21 mouse cellular contexts compared by ENCODE assay signal in genomic region chr8:44692036-44692688, GRCm38 (mm10).
DNase-seq lines count a peak whose midpoint lies in the region; ATAC-seq and TF ChIP-seq lines count a peak whose summit lies in the region.
"Had no signal": no experiment of that assay in that cellular context is flagged by ENCODE, and none has a peak within 500 bp of the region (broad histone marks: within the 10 kb centered on the region; RNA-seq: fewer than 3 reads in every experiment).

No protein-coding gene starts in this region.

- DNase-seq in cerebellum, adult 18-20 months = peak; percentile 46
- peak; percentile 44 for DNase-seq in cerebellum, adult 8-10 months
- peak; percentile 28 to 46 for DNase-seq in cerebellum, postnatal 36 days
- DNase-seq in gastrocnemius, postnatal 25 days = no peak
- DNase-seq in adrenal gland, postnatal 36 days = no peak
- DNase-seq: adrenal gland, adult 2 months; kidney, adult 2 months; kidney, postnatal 36 days; lung, postnatal 4 days; thymus, adult 2 months; thymus, postnatal 4 days had no signal

- H3K36me3 ChIP-seq in intestine, embryonic 16.5 days (ENCODE audit: control insufficient read depth, insufficient read depth, low read length) = no peaks in the 10 kb centered on the region
- no peaks in the 10 kb centered on the region for H3K36me3 ChIP-seq in intestine, postnatal 0 days (ENCODE audit: control insufficient read depth, insufficient read depth)
- H3K36me3 ChIP-seq: embryonic facial prominence, embryonic 13.5 days; hindbrain, embryonic 13.5 days; limb, embryonic 13.5 days; liver, embryonic 15.5 days; midbrain, embryonic 15.5 days; neural tube, embryonic 13.5 days had no signal

- 0 out of 2 replicates have a peak, but pooled peaks have one; percentile 29 for ATAC-seq in intestine, embryonic 16.5 days
- ATAC-seq in intestine, postnatal 0 days = no peak
- ATAC-seq: forebrain, embryonic 13.5 days; midbrain, embryonic 15.5 days had no signal

- H3K4me3 ChIP-seq in intestine, embryonic 16.5 days (ENCODE audit: low read length) = no peak overlapping the region
- no peak overlapping the region for H3K4me3 ChIP-seq in intestine, postnatal 0 days (ENCODE audit: low read depth, low read length)
- H3K4me3 ChIP-seq: embryonic facial prominence, embryonic 13.5 days; forebrain, embryonic 13.5 days; hindbrain, embryonic 13.5 days; limb, embryonic 13.5 days; liver, embryonic 15.5 days; midbrain, embryonic 15.5 days; neural tube, embryonic 13.5 days had no signal

- TF ChIP-seq CTCF in intestine, postnatal 0 days (IDR thresholded peaks at IDR 0.05; ENCODE audit: low read depth) = no peak

- H3K4me1 ChIP-seq in intestine, embryonic 16.5 days (ENCODE audit: control insufficient read depth, insufficient read depth, low read length) = peaks cover 12% of the 10 kb centered on the region
- H3K4me1 ChIP-seq in intestine, postnatal 0 days (replicated peaks; ENCODE audit: control insufficient read depth, insufficient read depth, low read length) = peaks cover 7% of the 10 kb centered on the region; the same call in 1 of the 2 replicates
- H3K4me1 ChIP-seq: liver, embryonic 15.5 days had no signal

- no peak overlapping the region for H3K27ac ChIP-seq in intestine, embryonic 16.5 days (ENCODE audit: low read length)
- H3K27ac ChIP-seq in intestine, postnatal 0 days (ENCODE audit: low read depth, low read length) = no peak overlapping the region
- H3K27ac ChIP-seq: embryonic facial prominence, embryonic 13.5 days; forebrain, embryonic 13.5 days; hindbrain, embryonic 13.5 days; limb, embryonic 13.5 days; liver, embryonic 15.5 days; midbrain, embryonic 15.5 days; neural tube, embryonic 13.5 days had no signal

- no peak overlapping the region for H3K4me2 ChIP-seq in intestine, embryonic 16.5 days (ENCODE audit: low read depth, low read length)
- no peak overlapping the region for H3K4me2 ChIP-seq in intestine, postnatal 0 days (replicated peaks; ENCODE audit: low read depth)
- H3K4me2 ChIP-seq: embryonic facial prominence, embryonic 13.5 days; forebrain, embryonic 13.5 days; heart, embryonic 11.5 days; hindbrain, embryonic 13.5 days; limb, embryonic 13.5 days; liver, embryonic 15.5 days; midbrain, embryonic 15.5 days; neural tube, embryonic 13.5 days had no signal

- H3K9ac ChIP-seq in intestine, embryonic 16.5 days (ENCODE audit: low read depth, low read length) = no peak overlapping the region
- no peak overlapping the region for H3K9ac ChIP-seq in intestine, postnatal 0 days (ENCODE audit: low read depth, low read length)
- H3K9ac ChIP-seq: embryonic facial prominence, embryonic 13.5 days; forebrain, embryonic 13.5 days; hindbrain, embryonic 13.5 days; limb, embryonic 13.5 days; liver, embryonic 15.5 days; midbrain, embryonic 15.5 days; neural tube, embryonic 13.5 days had no signal

- 64% methylated on average over 8 of the region's 8 CpGs for WGBS in intestine, embryonic 16.5 days
- WGBS in intestine, postnatal 0 days = 78% methylated on average over 8 of the region's 8 CpGs

- H3K27me3 ChIP-seq in intestine, embryonic 16.5 days (replicated peaks; ENCODE audit: control insufficient read depth, insufficient read depth, low read length) = no peaks in the 10 kb centered on the region
- no peaks in the 10 kb centered on the region for H3K27me3 ChIP-seq in intestine, postnatal 0 days (replicated peaks; ENCODE audit: control insufficient read depth, insufficient read depth, low read length)
- H3K27me3 ChIP-seq: embryonic facial prominence, embryonic 13.5 days; forebrain, embryonic 13.5 days; hindbrain, embryonic 13.5 days; liver, embryonic 15.5 days; midbrain, embryonic 15.5 days; neural tube, embryonic 13.5 days had no signal

- no peaks in the 10 kb centered on the region for H3K9me3 ChIP-seq in intestine, embryonic 16.5 days (ENCODE audit: control insufficient read depth, low read length)
- H3K9me3 ChIP-seq in intestine, postnatal 0 days (ENCODE audit: control insufficient read depth) = no peaks in the 10 kb centered on the region
- H3K9me3 ChIP-seq: embryonic facial prominence, embryonic 13.5 days; forebrain, embryonic 13.5 days; hindbrain, embryonic 13.5 days; limb, embryonic 13.5 days; liver, embryonic 15.5 days; midbrain, embryonic 15.5 days; neural tube, embryonic 13.5 days had no signal

Comparison
In these comparisons a context has a peak if more than half of its experiments do, and no peak if none do; other contexts are left out.
1. DNase-seq: peak in cerebellum, adult 18-20 months (2 of 2), cerebellum, adult 8-10 months (single experiment) and cerebellum, postnatal 36 days (2 of 2); none in gastrocnemius, postnatal 25 days (single experiment) and adrenal gland, postnatal 36 days (0 of 2).